In genomic region chr17:64943213-64943612, GRCm38 (mm10) we compare ENCODE assay signal across 24 mouse cellular contexts.
"Had no signal": no experiment of that assay in that cellular context is flagged by ENCODE, and none has a peak within 500 bp of the region (broad histone marks: within the 10 kb centered on the region; RNA-seq: fewer than 3 reads in every experiment).

No protein-coding gene starts in this region.

- H3K4me3 ChIP-seq: liver, embryonic 15.5 days; lung, embryonic 15.5 days; midbrain, embryonic 13.5 days; midbrain, embryonic 15.5 days; myocyte; neural tube, embryonic 13.5 days; neural tube, embryonic 15.5 days; stomach, embryonic 15.5 days had no signal

- H3K27ac ChIP-seq: liver, embryonic 15.5 days; lung, embryonic 15.5 days; macrophage; midbrain, embryonic 13.5 days; midbrain, embryonic 15.5 days; neural tube, embryonic 13.5 days; neural tube, embryonic 15.5 days; stomach, embryonic 15.5 days had no signal

- H3K4me1 ChIP-seq: liver, embryonic 15.5 days; lung, embryonic 15.5 days; megakaryocyte, embryonic 14.5 days; midbrain, embryonic 13.5 days; midbrain, embryonic 15.5 days; neural tube, embryonic 13.5 days; stomach, embryonic 15.5 days had no signal

- H3K36me3 ChIP-seq: liver, embryonic 15.5 days; lung, embryonic 15.5 days; midbrain, embryonic 13.5 days; midbrain, embryonic 15.5 days; neural tube, embryonic 13.5 days; neural tube, embryonic 15.5 days; stomach, embryonic 15.5 days had no signal

- H3K27me3 ChIP-seq: liver, embryonic 15.5 days; lung, embryonic 15.5 days; megakaryocyte, embryonic 14.5 days; midbrain, embryonic 13.5 days; midbrain, embryonic 15.5 days; neural tube, embryonic 13.5 days; neural tube, embryonic 15.5 days; stomach, embryonic 15.5 days had no signal

- ATAC-seq: liver, postnatal 0 days; lung, postnatal 0 days; midbrain, embryonic 13.5 days; midbrain, embryonic 15.5 days had no signal

- H3K4me2 ChIP-seq: liver, embryonic 15.5 days; lung, embryonic 15.5 days; midbrain, embryonic 11.5 days; midbrain, embryonic 13.5 days; midbrain, embryonic 15.5 days; neural tube, embryonic 13.5 days; neural tube, embryonic 15.5 days; stomach, embryonic 15.5 days had no signal

- DNase-seq: liver, postnatal 0 days; lung, adult 2 months; lung, postnatal 14 days; lung, postnatal 36 days; retina, postnatal 1 day; right cerebral cortex, adult 18-20 months; right cerebral cortex, postnatal 25 days; right cerebral cortex, postnatal 4 days; spleen, adult 18-20 months; thymus, adult 18-20 months; thymus, postnatal 14 days; thymus, postnatal 36 days had no signal

- H3K9me3 ChIP-seq: liver, embryonic 15.5 days; lung, embryonic 15.5 days; midbrain, embryonic 13.5 days; midbrain, embryonic 15.5 days; neural tube, embryonic 15.5 days; stomach, embryonic 15.5 days had no signal

- H3K9ac ChIP-seq: liver, embryonic 15.5 days; liver, postnatal 0 days; lung, embryonic 15.5 days; midbrain, embryonic 13.5 days; midbrain, embryonic 15.5 days; neural tube, embryonic 13.5 days; neural tube, embryonic 15.5 days; stomach, embryonic 15.5 days had no signal
